Mouse (Mus musculus) stomach, postnatal 0 days (tissue): ENCODE measurements around the gene Taf1a. TPM values are rescaled to one million over a fixed set of nuclear protein-coding genes. Genes with fewer than 3 reads are reported as not detected.

Experiments used
- ATAC-seq: fragments of 200-750 bp; cut with Nextera tagmentation; 2 replicates; pipeline ENCODE4 v1.8.0; 2017; ENCODE audit not compliant: low FRiP score, low TSS enrichment
- DNase-seq: peaks from one replicate; pipeline ENCODE4 v3.0.0-alpha.2; 2016; ENCODE audit warnings: low spot score
- H3K27ac ChIP-seq: fragments of 300-500 bp; sonication (generic); replicated peaks from 2 replicates; pipeline ENCODE4 v1.5.1; 2014; ENCODE audit warnings: mild to moderate bottlenecking, control low read depth
- H3K27me3 ChIP-seq: fragments of 300-500 bp; sonication (generic); 2 replicates; pipeline ENCODE4 v1.6.1; 2014; ENCODE audit warnings: low read length; ENCODE audit not compliant: control insufficient read depth, insufficient read depth
- H3K36me3 ChIP-seq: fragments of 300-500 bp; sonication (generic); 2 replicates; pipeline ENCODE4 v1.6.1; 2014; ENCODE audit warnings: low read length, mixed read lengths; ENCODE audit not compliant: control insufficient read depth, insufficient read depth
- H3K4me1 ChIP-seq: fragments of 300-500 bp; sonication (generic); replicated peaks from 2 replicates; pipeline ENCODE4 v1.6.1; 2014; ENCODE audit warnings: antibody characterized with exemption; ENCODE audit not compliant: control insufficient read depth, insufficient read depth
- H3K4me2 ChIP-seq: fragments of 300-500 bp; sonication (generic); replicated peaks from 2 replicates; pipeline ENCODE4 v1.6.1; 2014; ENCODE audit warnings: low read depth, mild to moderate bottlenecking, control low read depth, moderate library complexity
- H3K4me3 ChIP-seq: fragments of 300-500 bp; sonication (generic); 2 replicates; pipeline ENCODE4 v1.5.1; 2014; ENCODE audit warnings: low read depth, low read length, control low read depth
- H3K9ac ChIP-seq: fragments of 300-500 bp; sonication (generic); 2 replicates; pipeline ENCODE4 v1.6.1; 2014; ENCODE audit warnings: mild to moderate bottlenecking, low read length, control low read depth, mixed read lengths
- H3K9me3 ChIP-seq: fragments of 300-500 bp; sonication (generic); 2 replicates; pipeline ENCODE4 v1.6.1; 2016; ENCODE audit warnings: low read length; ENCODE audit not compliant: control insufficient read depth
- CTCF ChIP-seq: IDR thresholded peaks from 2 replicates; pipeline ENCODE4 v1.5.1; 2016; ENCODE audit warnings: antibody characterized with exemption, low read depth, mild to moderate bottlenecking, moderate library complexity
- EP300 ChIP-seq: optimal IDR thresholded peaks from 2 replicates; pipeline ENCODE3; 2016; ENCODE audit warnings: antibody characterized with exemption
- WGBS: fragments of 180-500 bp; shearing (Covaris S2); extraction: QIAGEN DNeasy Blood & Tissue Kit; methylation state at CpG from one replicate; pipeline ENCODE4 v1.1.7; 2014; 5-methylcytosine and 5-hydroxymethylcytosine counted together
- polyA plus RNA-seq: library from polyadenylated mRNA; unstranded; fragments of >200 nt; fragmentation: Nextera tagmentation; extraction: Ambion mirVana; gene quantifications from 2 replicates; pipeline ENCODE4 v1.2.1, GENCODE M21; 2015

Taf1a gene
- polyA plus RNA-seq, 1 experiment from 2014 or later, result 9.9 TPM

GRCm38 (mm10) chr1:183453066-183453465, 64.3 kb downstream of the Taf1a start:
- ATAC-seq (no peak), DNase-seq (no peak)
- no peaks in the 10 kb centered on the region for H3K4me1 ChIP-seq
- H3K36me3 ChIP-seq, result no peaks in the 10 kb centered on the region
- TF ChIP-seq EP300, result no peak
- TF ChIP-seq CTCF, result no peak
- no peaks in the 10 kb centered on the region for H3K27me3 ChIP-seq
- no peak overlapping the region for H3K9ac ChIP-seq
- H3K4me3 ChIP-seq, result no peak overlapping the region
- H3K9me3 ChIP-seq, result no peaks in the 10 kb centered on the region
- 21% methylated on average over 3 of the region's 3 CpGs for WGBS
- no peak overlapping the region for H3K27ac ChIP-seq
- H3K4me2 ChIP-seq, result no peak overlapping the region

Other genes with a start within 250 kb of the Taf1a start
- 5.9 and 6.3 TPM in 2 replicates for gene Disp1, start 167.5 kb upstream of the Taf1a start, polyA plus RNA-seq
- 21.1 and 22.3 TPM in 2 replicates for gene Aida, start 92.4 kb upstream of the Taf1a start, polyA plus RNA-seq
- 27.6 and 28.5 TPM in 2 replicates for gene Brox, start 91.7 kb upstream of the Taf1a start, polyA plus RNA-seq
- gene Mia3, start 19.4 kb upstream of the Taf1a start, polyA plus RNA-seq, result 56.9 and 57.1 TPM in 2 replicates
- not detected in 2 replicates for gene Hhipl2, start 29.2 kb downstream of the Taf1a start, polyA plus RNA-seq